Mouse (Mus musculus) small intestine, adult 2 months (tissue): ENCODE results near the gene Bud23. TPM values are rescaled to one million over a fixed set of nuclear protein-coding genes. Genes with fewer than 3 reads are reported as not detected.

ENCODE experiments used
- H3K27ac ChIP-seq: fragments of 200-500 bp; 2 replicates; pipeline ENCODE4 v1.5.1; 2012; ENCODE audit warnings: low read depth, low read length, control low read depth, inconsistent platforms; ENCODE audit not compliant: insufficient read depth
- H3K27me3 ChIP-seq: fragments of 200-500 bp; 2 replicates; pipeline ENCODE4 v1.6.1; 2012; ENCODE audit warnings: mild to moderate bottlenecking, moderate library complexity, low read length, inconsistent platforms; ENCODE audit not compliant: control insufficient read depth, insufficient read depth
- H3K36me3 ChIP-seq: fragments of 200-500 bp; 2 replicates; pipeline ENCODE4 v1.6.1; 2012; ENCODE audit warnings: mild to moderate bottlenecking, low read length, control low read depth, inconsistent platforms; ENCODE audit not compliant: control insufficient read depth, insufficient read depth
- H3K4me1 ChIP-seq: fragments of 200-500 bp; 2 replicates; pipeline ENCODE4 v1.6.1; 2012; ENCODE audit warnings: low read length, inconsistent platforms, mixed read lengths; ENCODE audit not compliant: control insufficient read depth, insufficient read depth, insufficient read length
- H3K4me3 ChIP-seq: fragments of 200-500 bp; 2 replicates; pipeline ENCODE4 v1.5.1; 2012; ENCODE audit warnings: low read depth, mild to moderate bottlenecking, control low read depth, inconsistent platforms, low read length, moderate library complexity
- CTCF ChIP-seq: fragments of 200-500 bp; IDR thresholded peaks from 2 replicates; pipeline ENCODE4 v1.5.1; 2012; ENCODE audit warnings: low read depth, mild to moderate bottlenecking, control low read depth, inconsistent platforms, low read length, moderate library complexity, mixed read lengths; ENCODE audit not compliant: insufficient replicate concordance, insufficient read length; ENCODE audit errors: extremely low read depth
- POLR2A ChIP-seq: fragments of 200-500 bp; IDR thresholded peaks from 2 replicates; pipeline ENCODE4 v1.6.1; 2012; ENCODE audit warnings: low read depth, mild to moderate bottlenecking, control low read depth, inconsistent platforms, low read length, moderate library complexity
- WGBS: fragments of 180-500 bp; shearing (Covaris S2); methylation state at CpG from one replicate; pipeline ENCODE4 v1.1.7; 2018; 5-methylcytosine and 5-hydroxymethylcytosine counted together
- polyA plus RNA-seq: library from polyadenylated mRNA; depleted of rRNA; stranded (reverse); fragments of >200 nt; gene quantifications from 2 replicates; pipeline ENCODE4 v1.2.3, GENCODE M21; 2012

The Bud23 gene
- polyA plus RNA-seq, 1 experiment, result 43.7 TPM

DNA sequence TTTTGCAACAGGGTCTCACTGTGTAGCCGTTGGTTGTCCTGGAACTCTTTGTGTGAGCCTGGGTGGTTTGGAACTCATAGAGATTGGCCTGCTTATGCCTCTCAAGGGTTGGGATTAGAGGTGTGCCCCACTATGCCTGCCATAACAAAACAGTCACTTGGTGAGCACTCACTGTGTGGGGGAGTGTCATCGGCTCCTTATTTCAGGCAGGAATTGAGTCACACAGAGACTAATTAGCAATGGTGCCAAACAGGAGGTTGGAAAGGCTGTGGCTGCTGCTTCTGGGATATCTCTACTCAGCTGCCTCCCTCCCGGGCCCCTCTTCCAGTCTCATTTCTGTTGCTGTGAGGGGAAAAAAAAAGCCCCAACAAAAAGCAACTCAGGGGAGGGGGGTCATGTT lies 20.2 kb downstream of the Bud23 start:
- no peaks in the 10 kb centered on the region for H3K36me3 ChIP-seq
- H3K4me1 ChIP-seq, result no peaks in the 10 kb centered on the region
- 92% methylated on average over 3 of the region's 3 CpGs for WGBS
- H3K27me3 ChIP-seq, result no peaks in the 10 kb centered on the region
- no peak overlapping the region for H3K4me3 ChIP-seq
- TF ChIP-seq POLR2A (no peak), CTCF (no peak)
- H3K27ac ChIP-seq, result no peak overlapping the region

DNA sequence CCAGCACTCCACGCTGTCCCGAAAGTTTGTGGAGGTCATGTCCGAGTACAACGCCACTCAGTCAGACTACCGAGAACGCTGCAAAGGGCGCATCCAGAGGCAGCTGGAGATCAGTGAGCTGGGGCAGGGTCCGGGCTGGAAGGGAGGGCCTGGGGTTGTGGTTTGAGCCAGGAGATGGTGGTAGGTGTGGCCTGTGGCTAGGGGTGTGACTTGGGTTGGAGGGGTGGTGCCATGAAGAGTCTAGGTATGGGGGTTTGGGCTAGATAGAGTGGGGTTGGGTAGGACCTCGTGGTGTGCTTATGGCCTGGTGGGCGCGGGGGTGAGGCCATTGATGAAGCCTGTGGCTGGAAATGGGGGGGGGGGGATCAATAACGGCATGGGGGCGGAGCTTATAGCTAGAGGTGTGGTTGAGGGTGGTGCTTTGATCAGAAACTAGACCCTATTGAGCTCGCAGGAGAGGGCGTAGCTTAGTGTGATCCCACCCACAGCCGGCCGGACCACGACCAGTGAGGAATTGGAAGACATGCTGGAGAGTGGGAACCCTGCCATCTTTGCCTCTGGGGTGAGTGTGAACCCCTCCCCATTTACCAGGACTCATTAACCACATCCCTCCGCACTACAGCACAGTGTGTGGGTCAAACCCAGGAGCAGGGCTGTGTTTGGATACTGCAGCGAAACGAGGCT lies 22.5 kb downstream of the Bud23 start:
- WGBS, result 64% methylated on average over 21 of the region's 21 CpGs
- TF ChIP-seq CTCF (no peak), POLR2A (no peak)
- Histone ChIP-seq H3K4me3 (no peak overlapping the region), H3K36me3 (no peaks in the 10 kb centered on the region), H3K27me3 (no peaks in the 10 kb centered on the region), H3K4me1 (no peaks in the 10 kb centered on the region), H3K27ac (no peak overlapping the region)

DNA sequence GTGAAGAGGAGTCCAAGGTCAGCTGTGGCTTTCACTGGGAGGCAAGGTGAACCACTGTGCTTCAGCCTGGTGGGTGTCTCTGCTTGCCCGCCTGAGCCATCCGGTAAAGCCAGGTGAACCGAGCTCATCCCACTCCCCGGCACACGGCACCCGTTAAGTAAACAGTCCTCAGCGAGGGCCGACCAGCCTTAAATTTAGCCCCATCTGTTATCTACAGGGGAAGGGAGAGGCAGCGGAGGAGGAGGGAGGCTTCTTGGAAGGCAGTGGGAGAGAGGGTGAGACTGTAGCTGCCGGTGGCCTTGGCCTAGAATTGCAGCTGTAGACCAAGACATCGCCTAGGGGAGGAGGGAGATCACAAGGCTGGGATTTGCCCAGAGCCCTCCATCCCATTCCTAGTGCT lies 24.0 kb downstream of the Bud23 start:
- no peak overlapping the region for H3K4me3 ChIP-seq
- H3K27ac ChIP-seq, result no peak overlapping the region
- H3K36me3 ChIP-seq, result no peaks in the 10 kb centered on the region
- 57% methylated on average over 11 of the region's 11 CpGs for WGBS
- TF ChIP-seq POLR2A (no peak), CTCF (no peak)
- H3K27me3 ChIP-seq, result no peaks in the 10 kb centered on the region
- H3K4me1 ChIP-seq, result no peaks in the 10 kb centered on the region

DNA sequence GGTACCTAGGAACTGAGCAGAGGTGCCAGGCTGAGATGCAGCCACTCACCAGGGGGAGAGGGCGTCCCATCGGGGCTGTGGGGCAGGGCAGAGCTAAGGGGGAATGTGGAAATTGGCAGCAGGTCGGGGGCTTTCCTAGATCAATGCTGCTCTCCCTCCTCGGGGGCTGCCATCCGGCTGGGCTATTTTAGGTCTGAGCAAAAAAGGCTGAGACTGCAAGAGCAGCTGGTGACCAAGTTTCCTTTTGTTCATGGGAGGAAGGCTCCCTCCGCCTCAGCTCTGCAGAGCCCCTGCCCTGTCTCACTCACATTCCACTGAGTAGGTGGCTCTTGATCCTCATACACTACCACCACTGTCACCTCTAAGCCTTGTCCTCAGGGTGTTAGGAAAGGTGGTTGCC lies 24.7 kb downstream of the Bud23 start:
- TF ChIP-seq CTCF (no peak), POLR2A (no peak)
- Histone ChIP-seq H3K27me3 (no peaks in the 10 kb centered on the region), H3K27ac (no peak overlapping the region), H3K36me3 (no peaks in the 10 kb centered on the region), H3K4me1 (no peaks in the 10 kb centered on the region), H3K4me3 (no peak overlapping the region)
- 70% methylated on average over 6 of the region's 6 CpGs for WGBS

DNA sequence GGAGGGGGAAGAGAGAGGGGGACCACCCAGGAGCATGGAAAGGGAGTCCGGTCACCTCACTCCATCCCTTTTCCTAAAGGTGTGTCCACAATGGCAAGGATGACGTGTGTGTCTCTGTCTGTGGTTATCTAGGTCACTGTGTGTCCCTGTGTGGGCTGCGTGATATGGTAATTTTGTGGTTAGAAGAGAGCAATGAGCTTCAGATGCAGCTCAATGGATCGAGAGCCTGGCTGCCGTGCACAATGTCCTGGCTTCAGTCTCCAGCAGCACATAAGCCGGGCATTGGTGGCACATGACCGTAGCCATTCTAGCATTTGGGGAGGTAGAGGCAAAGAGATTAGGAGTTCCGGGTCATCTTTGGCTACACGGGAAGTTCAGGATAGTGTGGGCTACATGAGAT lies 25.2 kb downstream of the Bud23 start:
- Histone ChIP-seq H3K4me3 (no peak overlapping the region), H3K27me3 (no peaks in the 10 kb centered on the region), H3K4me1 (no peaks in the 10 kb centered on the region), H3K27ac (no peak overlapping the region), H3K36me3 (no peaks in the 10 kb centered on the region)
- TF ChIP-seq POLR2A, result no peak
- 89% methylated on average over 9 of the region's 9 CpGs for WGBS

GRCm38 (mm10) chr5:135037946-135038345 lies 26.8 kb downstream of the Bud23 start:
- Histone ChIP-seq H3K4me3 (no peak overlapping the region), H3K27me3 (no peaks in the 10 kb centered on the region), H3K4me1 (no peaks in the 10 kb centered on the region), H3K27ac (no peak overlapping the region), H3K36me3 (no peaks in the 10 kb centered on the region)
- WGBS, result 60% methylated on average over 3 of the region's 3 CpGs
- TF ChIP-seq POLR2A (no peak), CTCF (no peak)

DNA sequence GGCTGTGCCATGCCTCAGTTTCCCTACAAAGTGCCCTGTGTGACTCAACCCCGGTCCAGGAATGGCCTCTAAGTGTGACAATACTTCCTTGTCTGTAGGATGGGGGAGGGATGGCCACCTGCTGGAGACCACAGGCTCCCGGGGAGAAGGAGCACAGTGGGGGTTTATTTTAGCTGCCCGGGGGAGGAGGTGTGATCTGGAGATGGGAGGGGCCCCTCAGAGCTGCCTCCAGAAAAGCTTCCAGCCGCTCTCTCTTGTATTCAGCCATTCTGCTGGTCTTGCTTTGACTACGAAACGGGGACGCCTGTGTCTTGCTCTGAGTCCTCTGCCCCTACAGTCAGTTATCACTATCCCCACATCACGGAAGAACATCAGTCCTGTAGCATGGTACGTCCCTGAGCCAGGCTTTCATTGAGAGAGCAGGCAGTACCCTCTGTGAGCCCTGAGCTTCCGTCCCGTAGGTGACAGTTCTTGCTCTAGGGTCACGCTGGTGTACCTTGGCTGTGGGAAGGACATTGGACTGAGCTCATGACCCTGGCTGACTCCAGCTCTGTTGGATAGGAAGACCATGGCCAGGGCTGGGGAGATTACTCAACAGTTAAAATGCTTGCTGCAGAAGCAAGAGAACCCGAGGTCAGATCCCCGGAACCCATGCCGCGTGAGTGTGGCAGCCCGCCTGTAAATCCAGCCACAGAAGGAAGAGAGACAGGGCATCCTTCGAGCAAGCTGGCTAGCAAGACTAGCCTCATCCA lies 29.0 kb downstream of the Bud23 start:
- no peak overlapping the region for H3K4me3 ChIP-seq
- no peaks in the 10 kb centered on the region for H3K4me1 ChIP-seq
- TF ChIP-seq CTCF (no peak), POLR2A (no peak)
- no peaks in the 10 kb centered on the region for H3K27me3 ChIP-seq
- H3K27ac ChIP-seq, result no peak overlapping the region
- H3K36me3 ChIP-seq, result no peaks in the 10 kb centered on the region
- 76% methylated on average over 18 of the region's 18 CpGs for WGBS
